ENCODE assay signal across 13 mouse cellular contexts in genomic region chr14:24098828-24099227, GRCm38 (mm10).
"Had no signal": no experiment of that assay in that cellular context is flagged by ENCODE, and none has a peak within 500 bp of the region (broad histone marks: within the 10 kb centered on the region; RNA-seq: fewer than 3 reads in every experiment).

No protein-coding gene starts in this region.

- H3K27ac ChIP-seq: hindbrain, postnatal 0 days; left cerebral cortex, adult 2 months; limb, embryonic 10.5 days; liver, embryonic 15.5 days; macrophage; midbrain, embryonic 13.5 days; neural tube, embryonic 12.5 days; stomach, embryonic 15.5 days had no signal

- H3K4me3 ChIP-seq: left cerebral cortex, adult 2 months; limb, embryonic 10.5 days; liver, embryonic 15.5 days; midbrain, embryonic 13.5 days; neural tube, embryonic 12.5 days; stomach, embryonic 15.5 days had no signal

- H3K4me2 ChIP-seq: liver, embryonic 11.5 days; liver, embryonic 15.5 days; midbrain, embryonic 13.5 days; neural tube, embryonic 12.5 days; stomach, embryonic 15.5 days had no signal

- ATAC-seq: hindbrain, postnatal 0 days; midbrain, embryonic 13.5 days had no signal

- H3K9me3 ChIP-seq: limb, embryonic 10.5 days; liver, embryonic 15.5 days; midbrain, embryonic 13.5 days; neural tube, embryonic 12.5 days; stomach, embryonic 15.5 days had no signal

- DNase-seq: kidney, adult 11 months; kidney, postnatal 10 days; right cerebral cortex, postnatal 4 days; thymus, postnatal 14 days had no signal

- H3K4me1 ChIP-seq: limb, embryonic 10.5 days; liver, embryonic 15.5 days; midbrain, embryonic 13.5 days; neural tube, embryonic 12.5 days; stomach, embryonic 15.5 days had no signal

- H3K27me3 ChIP-seq: liver, embryonic 15.5 days; midbrain, embryonic 13.5 days; neural tube, embryonic 12.5 days; stomach, embryonic 15.5 days had no signal

- H3K36me3 ChIP-seq: limb, embryonic 10.5 days; liver, embryonic 15.5 days; midbrain, embryonic 13.5 days; neural tube, embryonic 12.5 days; stomach, embryonic 15.5 days had no signal

- H3K9ac ChIP-seq: liver, embryonic 15.5 days; midbrain, embryonic 13.5 days; neural tube, embryonic 12.5 days; stomach, embryonic 15.5 days had no signal
